Mouse (Mus musculus) forebrain, postnatal 0 days (tissue): ENCODE measurements around the gene Olfr364-ps1. TPM values are rescaled to one million over a fixed set of nuclear protein-coding genes. Genes with fewer than 3 reads are reported as not detected.

Experiments
- ATAC-seq: fragments of 200-750 bp; cut with Nextera tagmentation; 2 replicates; pipeline ENCODE4 v1.8.0; 2017; ENCODE audit warnings: mild to moderate bottlenecking, moderate library complexity
- DNase-seq: peaks from one replicate; pipeline ENCODE4 v3.0.0-alpha.2; 2015
- H3K27ac ChIP-seq: fragments of 300-500 bp; sonication (generic); 2 replicates; pipeline ENCODE4 v1.5.1; 2014; ENCODE audit warnings: low read depth, mild to moderate bottlenecking, antibody characterized with exemption, low read length, moderate library complexity, mixed read lengths
- H3K27me3 ChIP-seq: fragments of 300-500 bp; sonication (generic); 2 replicates; pipeline ENCODE4 v1.6.1; 2014; ENCODE audit warnings: mild to moderate bottlenecking, low read length, mixed read lengths; ENCODE audit not compliant: insufficient read depth
- H3K36me3 ChIP-seq: fragments of 300-500 bp; sonication (generic); 2 replicates; pipeline ENCODE4 v1.6.1; 2014; ENCODE audit warnings: mild to moderate bottlenecking, moderate library complexity; ENCODE audit not compliant: insufficient read depth
- H3K4me1 ChIP-seq: fragments of 300-500 bp; sonication (generic); 2 replicates; pipeline ENCODE4 v1.6.1; 2014; ENCODE audit warnings: antibody characterized with exemption; ENCODE audit not compliant: insufficient read depth
- H3K4me2 ChIP-seq: fragments of 300-500 bp; sonication (generic); 2 replicates; pipeline ENCODE4 v1.6.1; 2014; ENCODE audit warnings: low read depth, mild to moderate bottlenecking, moderate library complexity
- H3K4me3 ChIP-seq: fragments of 300-500 bp; sonication (generic); 2 replicates; pipeline ENCODE4 v1.5.1; 2014; ENCODE audit warnings: low read depth, low read length, mixed read lengths
- H3K9ac ChIP-seq: fragments of 300-500 bp; sonication (generic); 2 replicates; pipeline ENCODE4 v1.6.1; 2014; ENCODE audit warnings: mild to moderate bottlenecking
- H3K9me3 ChIP-seq: fragments of 300-500 bp; sonication (generic); 2 replicates; pipeline ENCODE4 v1.6.1; 2016; ENCODE audit warnings: low read length
- CTCF ChIP-seq: sonication (generic); IDR thresholded peaks from 2 replicates; pipeline ENCODE4 v1.5.1; 2016; ENCODE audit warnings: antibody characterized with exemption, control low read depth, low read depth
- WGBS: fragments of 180-500 bp; shearing (Covaris S2); extraction: QIAGEN DNeasy Blood & Tissue Kit; methylation state at CpG from one replicate; pipeline ENCODE4 v1.1.7; 2014; 5-methylcytosine and 5-hydroxymethylcytosine counted together
- polyA plus RNA-seq: library from polyadenylated mRNA; unstranded; fragments of >200 nt; fragmentation: Nextera tagmentation; extraction: Ambion mirVana; gene quantifications from 2 replicates; pipeline ENCODE4 v1.2.1, GENCODE M21; 2015
- total RNA-seq: library from RNA; depleted of rRNA; stranded (reverse); fragments of >200 nt; gene quantifications from 2 replicates; pipeline ENCODE4 v1.2.3, GENCODE M21; 2014; rRNA removed

The Olfr364-ps1 gene
- total RNA-seq (not detected in 2 replicates), polyA plus RNA-seq (not detected in 2 replicates)

DNA sequence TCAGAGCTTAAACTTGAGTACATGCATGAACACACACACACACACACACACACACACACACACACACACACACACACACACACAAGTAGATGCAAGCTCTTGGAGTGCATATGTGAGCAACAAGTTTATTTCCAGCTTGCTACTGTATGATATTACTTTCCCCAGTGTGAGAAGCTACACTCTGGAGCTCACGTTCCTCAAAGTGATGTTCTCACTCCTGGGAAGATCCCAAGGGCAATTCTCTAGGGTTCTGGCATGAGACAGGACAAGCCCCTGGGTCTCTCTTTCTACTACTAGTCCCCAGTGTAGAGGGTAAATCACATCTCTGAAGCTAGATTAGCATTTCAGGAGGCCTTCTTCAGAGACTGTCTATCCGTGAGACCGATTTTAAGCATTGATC, at the start of gene Olfr364-ps1:
TSS of gene Olfr364-ps1 (plus strand) at position 301 of the 400 bp plus-strand sequence.
- Histone ChIP-seq H3K4me3 (no peak within 1 kb of the TSS), H3K27ac (no peak within 1 kb of the TSS), H3K9me3 (0 out of 2 replicates have a peak, but pooled peaks cover 3% of the 10 kb centered on the region), H3K27me3 (no peaks in the 10 kb centered on the region), H3K9ac (no peak within 1 kb of the TSS), H3K4me2 (no peak within 1 kb of the TSS), H3K36me3 (no peaks in the 10 kb centered on the region), H3K4me1 (no peaks in the 10 kb centered on the region)
- DNase-seq (no peak), ATAC-seq (no peak)
- TF ChIP-seq CTCF, result no peak
- 86% methylated on average over 3 of the region's 3 CpGs for WGBS

GRCm38 (mm10) chr2:37117810-37118209, 21.3 kb upstream of the Olfr364-ps1 start, which contains the start of gene Olfr362:
Gene Olfr362, minus strand, starts transcription at chr2:37117910.
- H3K4me3 ChIP-seq, result no peak within 1 kb of the TSS
- no peak for DNase-seq
- no peaks in the 10 kb centered on the region for H3K4me1 ChIP-seq
- WGBS, result 96% methylated on average over 1 of the region's 1 CpGs
- H3K9me3 ChIP-seq, result 0 out of 2 replicates have a peak, but pooled peaks cover 3% of the 10 kb centered on the region
- no peak for TF ChIP-seq CTCF
- H3K36me3 ChIP-seq, result no peaks in the 10 kb centered on the region
- H3K27me3 ChIP-seq, result no peaks in the 10 kb centered on the region
- no peak for ATAC-seq
- no peak within 1 kb of the TSS for H3K4me2 ChIP-seq
- no peak within 1 kb of the TSS for H3K9ac ChIP-seq
- no peak within 1 kb of the TSS for H3K27ac ChIP-seq

DNA sequence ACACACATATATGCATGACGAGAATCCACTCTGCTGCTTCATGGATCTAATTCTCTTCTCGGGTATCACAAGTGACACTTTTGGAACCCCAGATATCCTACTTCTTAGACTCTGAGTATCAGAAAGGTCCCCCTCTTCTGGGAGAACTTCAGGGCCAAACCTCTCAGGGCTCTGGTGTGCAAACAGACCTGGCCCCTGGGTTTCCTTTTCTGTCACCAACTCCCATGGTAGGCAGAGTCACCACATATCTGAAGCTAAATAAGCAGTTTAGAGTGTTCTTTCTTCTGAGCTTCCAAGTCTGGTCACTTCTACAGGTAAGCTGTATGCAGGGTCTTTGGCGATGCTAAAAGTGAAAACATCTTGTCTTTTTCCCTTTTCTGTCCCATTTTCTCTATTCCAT, 48.8 kb downstream of the Olfr364-ps1 start, which contains the start of gene Olfr365:
TSS of gene Olfr365 (plus strand) at position 301 of the 400 bp plus-strand sequence.
- TF ChIP-seq CTCF, result no peak
- Histone ChIP-seq H3K4me1 (no peaks in the 10 kb centered on the region), H3K4me2 (no peak within 1 kb of the TSS), H3K36me3 (no peaks in the 10 kb centered on the region), H3K27ac (no peak within 1 kb of the TSS), H3K4me3 (no peak within 1 kb of the TSS), H3K9ac (no peak within 1 kb of the TSS), H3K9me3 (peaks cover 5% of the 10 kb centered on the region; the same call in 1 of the 2 replicates), H3K27me3 (no peaks in the 10 kb centered on the region)
- WGBS, result 83% methylated on average over 3 of the region's 3 CpGs
- ATAC-seq (no peak), DNase-seq (no peak)

Other genes with a start within 250 kb of the Olfr364-ps1 start
- gene Olfr353, start 246.4 kb upstream of the Olfr364-ps1 start, total RNA-seq, result not detected in 2 replicates
- not detected in 2 replicates for gene Olfr353, start 246.4 kb upstream of the Olfr364-ps1 start, polyA plus RNA-seq
- not detected in 2 replicates for gene Olfr354, start 233.6 kb upstream of the Olfr364-ps1 start, total RNA-seq
- gene Olfr354, start 233.6 kb upstream of the Olfr364-ps1 start, polyA plus RNA-seq, result not detected in 2 replicates
- gene Olfr355, start 210.4 kb upstream of the Olfr364-ps1 start, total RNA-seq, result not detected in 2 replicates
- gene Olfr355, start 210.4 kb upstream of the Olfr364-ps1 start, polyA plus RNA-seq, result not detected in 2 replicates
- not detected in 2 replicates for gene Olfr356, start 202.2 kb upstream of the Olfr364-ps1 start, total RNA-seq
- not detected in 2 replicates for gene Olfr356, start 202.2 kb upstream of the Olfr364-ps1 start, polyA plus RNA-seq
- not detected in 2 replicates for gene Olfr357, start 145.5 kb upstream of the Olfr364-ps1 start, total RNA-seq
- not detected in 2 replicates for gene Olfr357, start 145.5 kb upstream of the Olfr364-ps1 start, polyA plus RNA-seq
- not detected in 2 replicates for gene Olfr358, start 130.0 kb upstream of the Olfr364-ps1 start, total RNA-seq
- gene Olfr358, start 130.0 kb upstream of the Olfr364-ps1 start, polyA plus RNA-seq, result not detected in 2 replicates
- not detected in 2 replicates for gene Olfr360, start 73.6 kb upstream of the Olfr364-ps1 start, total RNA-seq
- gene Olfr360, start 73.6 kb upstream of the Olfr364-ps1 start, polyA plus RNA-seq, result not detected in 2 replicates
- not detected in 2 replicates for gene Olfr361, start 50.0 kb upstream of the Olfr364-ps1 start, total RNA-seq
- gene Olfr361, start 50.0 kb upstream of the Olfr364-ps1 start, polyA plus RNA-seq, result not detected in 2 replicates
- not detected in 2 replicates for gene Olfr362, start 21.4 kb upstream of the Olfr364-ps1 start, total RNA-seq
- not detected in 2 replicates for gene Olfr362, start 21.4 kb upstream of the Olfr364-ps1 start, polyA plus RNA-seq
- not detected in 2 replicates for gene Olfr365, start 48.9 kb downstream of the Olfr364-ps1 start, total RNA-seq
- not detected in 2 replicates for gene Olfr365, start 48.9 kb downstream of the Olfr364-ps1 start, polyA plus RNA-seq
- not detected in 2 replicates for gene Olfr366, start 72.3 kb downstream of the Olfr364-ps1 start, total RNA-seq
- not detected in 2 replicates for gene Olfr366, start 72.3 kb downstream of the Olfr364-ps1 start, polyA plus RNA-seq
- gene Olfr368, start 187.2 kb downstream of the Olfr364-ps1 start, total RNA-seq, result not detected in 2 replicates
- not detected in 2 replicates for gene Olfr368, start 187.2 kb downstream of the Olfr364-ps1 start, polyA plus RNA-seq
- gene Pdcl, start 220.0 kb downstream of the Olfr364-ps1 start, total RNA-seq, result 49.5 and 54.1 TPM in 2 replicates
- 44.6 and 46.4 TPM in 2 replicates for gene Pdcl, start 220.0 kb downstream of the Olfr364-ps1 start, polyA plus RNA-seq